Mouse (Mus musculus) cortical plate, adult 2 months (tissue): ENCODE data around the gene Pex13.

Experiments
- CTCF ChIP-seq: fragments of 200-500 bp; IDR thresholded peaks from 2 replicates; pipeline ENCODE4 v1.5.1; 2011; ENCODE audit warnings: mild to moderate bottlenecking, control low read depth, low read length; ENCODE audit not compliant: insufficient read depth; ENCODE audit errors: extremely low read depth
- POLR2A ChIP-seq: fragments of 200-500 bp; IDR thresholded peaks from 2 replicates; pipeline ENCODE4 v1.6.1; 2011; ENCODE audit warnings: mild to moderate bottlenecking, low read length, control low read depth; ENCODE audit not compliant: insufficient read depth; ENCODE audit errors: extremely low read depth

GRCm38 (mm10) chr11:23614546-23614945 lies 51.2 kb downstream of the Pex13 start:
- TF ChIP-seq CTCF (no peak), POLR2A (no peak)
